Mouse (Mus musculus) monocyte, adult 5-6 weeks (primary cell): Measurements from ENCODE around the gene Mab21l2. TPM values are rescaled to one million over a fixed set of nuclear protein-coding genes. Genes with fewer than 3 reads are reported as not detected.

Experiments
- ATAC-seq: fragments of 153-309, 156-312 bp; replicated peaks from 2 replicates; pipeline ENCODE4 v1.8.0; 2017; ENCODE audit warnings: mild to moderate bottlenecking; ENCODE audit not compliant: low TSS enrichment, insufficient number of reproducible peaks, severe bottlenecking, poor library complexity, low FRiP score
- total RNA-seq: library from RNA; stranded (forward); fragments of 200-1000, 200-491, 200-594 nt; gene quantifications from 3 replicates; pipeline ENCODE4 v1.2.3, GENCODE M21; 2017

Gene Mab21l2
- 0.29 TPM in 1 of 3 replicates, not detected in the others for total RNA-seq

DNA sequence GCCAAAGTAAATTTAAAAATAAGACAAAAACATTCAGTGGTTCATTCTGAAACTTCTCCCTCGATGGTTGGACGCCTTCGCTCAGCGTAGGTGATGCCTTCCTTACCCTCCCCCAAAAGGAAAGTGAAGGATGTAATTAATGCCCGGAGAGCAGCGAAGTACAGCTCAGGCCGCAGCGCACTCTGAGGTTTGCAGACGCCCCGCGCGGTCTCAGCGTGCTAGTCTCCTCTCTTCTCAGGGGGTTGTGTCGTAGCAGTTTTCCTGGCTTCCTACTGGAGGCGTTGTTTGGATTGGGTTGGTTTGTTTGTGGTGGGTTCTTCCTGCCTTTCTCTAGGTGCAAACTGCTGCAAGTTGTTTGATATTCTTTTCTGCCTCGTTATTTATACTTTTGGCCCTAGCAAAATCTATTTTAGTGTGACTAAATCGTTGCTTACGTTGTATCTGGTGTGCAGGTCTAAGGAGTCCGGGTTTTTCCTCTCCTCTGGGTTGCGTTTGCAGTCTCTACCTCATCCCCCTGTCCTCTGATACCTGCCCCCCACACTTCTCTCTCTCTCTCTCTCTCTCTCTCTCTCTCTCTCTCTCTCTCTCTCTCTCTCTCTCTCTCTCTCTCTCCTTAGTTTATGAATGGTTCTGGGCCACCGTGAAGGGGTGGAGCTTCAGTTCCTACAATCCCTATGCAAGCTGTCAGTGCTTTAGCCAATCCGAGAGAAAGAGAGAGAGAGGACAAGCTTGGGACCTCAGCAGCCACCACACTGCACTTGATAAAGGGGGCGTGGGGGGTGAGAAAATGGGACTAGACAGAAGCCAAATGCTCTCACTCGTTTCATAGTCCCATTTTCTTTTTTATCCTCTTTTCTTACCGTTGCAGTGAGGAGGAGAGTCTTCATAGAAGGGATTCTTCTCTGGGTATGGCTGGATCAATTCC, at the start of gene Mab21l2:
Gene Mab21l2 (minus strand): TSS at position 539 of the 925 bp plus-strand sequence.
- no peak for ATAC-seq

DNA sequence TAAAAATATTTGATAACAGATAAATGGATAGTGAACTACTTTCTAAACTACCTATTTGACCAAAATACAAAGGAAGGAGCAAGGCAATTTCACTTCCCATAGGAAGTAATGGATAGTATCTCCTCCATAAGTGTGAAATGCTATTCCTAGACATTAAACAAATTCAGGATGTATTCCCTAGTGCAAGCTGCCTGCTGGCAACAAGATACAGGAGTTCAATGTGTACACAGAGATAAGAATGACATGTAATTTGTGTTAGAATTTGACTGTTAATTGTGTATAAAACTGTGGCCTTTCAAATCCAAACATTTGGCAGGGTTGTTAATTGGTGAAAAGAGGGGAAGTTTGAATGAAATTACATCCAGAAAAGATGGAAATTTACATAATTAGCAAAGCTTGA, 26.9 kb upstream of the Mab21l2 start:
- ATAC-seq, result no peak

DNA sequence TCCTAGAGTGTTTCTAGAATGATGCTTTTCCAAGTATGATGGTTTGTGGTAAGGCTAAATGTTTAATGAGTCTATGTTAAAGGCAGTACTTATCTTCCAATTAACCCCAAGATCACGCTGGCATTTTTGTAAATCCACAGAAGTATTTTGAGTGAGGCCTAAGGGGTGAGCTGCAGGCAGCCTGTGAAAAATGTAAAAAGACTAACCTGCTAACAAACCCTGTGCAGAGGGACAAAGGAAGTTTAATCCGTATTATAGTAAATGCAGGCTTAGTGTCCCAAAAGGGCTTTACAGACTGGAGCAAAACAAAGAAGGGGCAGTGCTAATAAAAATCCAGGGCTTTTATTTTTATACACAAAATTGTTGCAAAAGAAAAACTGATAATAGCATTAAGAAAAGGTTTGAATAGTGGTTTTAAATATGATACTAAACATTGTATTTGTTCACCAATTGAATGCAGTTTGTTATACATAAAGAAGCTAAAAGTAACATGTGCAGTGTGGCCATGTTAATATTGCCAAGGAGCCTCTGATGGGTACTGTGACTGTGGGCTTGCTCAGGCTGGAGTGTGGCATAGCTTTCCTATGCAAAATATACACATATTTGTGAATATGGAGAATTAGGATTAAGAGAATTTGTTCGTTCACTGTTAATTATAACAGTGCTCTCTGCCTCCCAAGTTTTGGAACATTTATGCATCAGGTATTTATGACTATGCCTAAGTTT, 24.3 kb upstream of the Mab21l2 start:
- no peak for ATAC-seq

DNA sequence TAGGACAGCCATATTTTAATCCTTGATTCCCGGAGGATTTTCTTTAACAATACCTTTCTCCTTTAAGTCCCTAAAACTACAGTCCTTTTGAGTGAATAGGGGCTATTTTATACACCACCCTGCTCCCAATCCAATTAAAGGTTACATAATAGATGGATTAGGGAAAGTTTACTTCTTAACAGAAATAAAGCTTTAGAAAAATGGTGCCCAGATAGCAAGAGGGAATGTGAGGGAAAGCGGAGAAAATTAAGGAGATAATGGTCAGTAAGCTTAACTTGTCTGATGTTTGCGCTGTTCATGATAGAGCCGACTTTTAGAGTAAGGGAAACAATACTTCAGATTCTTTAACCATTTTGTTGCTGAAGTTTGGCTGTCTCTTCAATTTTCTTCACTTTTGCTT, 23.1 kb upstream of the Mab21l2 start:
- no peak for ATAC-seq

DNA sequence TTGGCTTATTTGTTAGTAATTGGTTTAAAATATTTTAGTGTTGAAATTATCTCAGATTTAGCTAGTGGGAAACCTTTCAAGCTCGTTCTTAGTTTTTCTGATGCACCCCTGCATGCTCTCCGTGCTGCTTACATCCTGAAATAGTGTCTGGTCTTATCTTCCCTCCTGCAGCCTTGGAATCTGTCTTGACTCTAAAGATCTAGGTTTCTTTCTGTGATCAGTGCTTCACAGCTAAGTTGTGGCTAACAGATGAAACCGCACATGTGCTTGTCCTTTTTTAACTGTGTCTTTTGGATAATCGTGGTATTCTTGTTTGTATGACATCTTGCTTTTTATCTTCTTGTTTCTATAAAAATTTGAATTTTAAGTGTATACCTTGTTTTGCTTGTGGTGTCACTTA, 18.9 kb upstream of the Mab21l2 start:
- no peak for ATAC-seq

DNA sequence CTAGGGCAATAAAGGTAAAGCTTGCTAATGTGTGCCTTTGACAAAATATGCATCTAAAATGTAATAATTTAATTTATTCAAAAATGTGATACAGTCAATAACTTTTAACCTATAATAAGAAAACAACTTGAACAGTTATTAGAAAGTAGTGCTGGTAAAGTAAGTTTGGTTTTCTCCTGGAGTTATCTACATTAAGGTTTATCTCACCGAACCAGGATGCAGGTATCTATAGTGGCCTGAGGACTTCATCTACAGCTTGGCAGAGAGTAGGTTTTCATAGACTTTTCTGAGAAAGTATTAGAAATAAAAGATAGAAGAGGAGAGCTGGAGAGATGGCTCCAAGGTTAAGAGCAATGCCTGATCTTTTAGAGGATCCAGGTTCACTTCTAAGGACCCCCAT, 13.0 kb upstream of the Mab21l2 start:
- no peak for ATAC-seq

DNA sequence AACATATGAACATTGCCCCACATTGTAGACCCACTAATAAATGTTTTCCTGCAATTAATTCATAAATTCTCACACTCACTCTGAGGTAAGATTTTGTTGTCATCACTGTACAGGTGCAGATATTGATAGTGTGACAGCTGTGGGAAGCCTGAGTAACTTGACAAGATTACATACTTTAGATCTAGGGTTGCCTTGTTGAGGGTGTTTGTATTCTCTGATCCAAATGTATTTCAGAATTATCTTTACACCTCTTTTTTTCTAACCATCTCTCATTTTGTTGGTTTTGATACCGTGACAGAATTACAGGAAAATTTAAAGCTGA, 12.6 kb upstream of the Mab21l2 start:
- ATAC-seq, result no peak

DNA sequence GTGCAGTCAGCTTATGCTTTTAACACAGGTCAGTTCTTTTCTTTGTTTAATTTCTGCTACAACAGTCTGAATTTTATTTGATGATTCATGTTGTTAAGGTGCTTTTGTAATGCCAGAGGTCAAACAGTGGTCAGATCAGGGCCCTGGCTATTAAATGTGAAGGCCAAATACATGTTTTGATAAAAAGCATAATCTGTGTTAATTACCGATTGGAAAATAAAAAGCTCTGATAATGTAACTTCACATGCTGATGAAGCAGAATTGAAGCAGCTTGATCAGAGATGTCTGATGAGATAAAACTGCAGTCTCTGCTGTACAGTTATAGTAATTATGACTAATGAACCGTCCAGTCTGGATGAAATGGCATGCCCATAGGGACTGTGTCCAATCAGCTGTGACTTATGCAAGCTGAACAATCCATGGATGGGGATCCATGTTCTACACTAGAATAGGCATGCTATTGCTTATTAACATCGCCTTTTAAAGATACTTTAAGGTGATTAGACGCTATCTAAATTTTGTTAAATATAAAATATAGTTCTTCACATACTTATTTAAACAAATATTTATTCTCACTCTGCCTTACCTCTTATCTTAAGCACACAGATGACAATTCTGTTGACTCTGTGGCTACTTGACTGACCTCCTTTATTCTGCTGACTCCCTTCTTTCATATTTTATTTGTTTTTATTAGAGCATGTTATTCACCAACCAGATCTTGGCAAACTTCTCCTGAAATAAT, 12.0 kb upstream of the Mab21l2 start:
- ATAC-seq, result no peak

DNA sequence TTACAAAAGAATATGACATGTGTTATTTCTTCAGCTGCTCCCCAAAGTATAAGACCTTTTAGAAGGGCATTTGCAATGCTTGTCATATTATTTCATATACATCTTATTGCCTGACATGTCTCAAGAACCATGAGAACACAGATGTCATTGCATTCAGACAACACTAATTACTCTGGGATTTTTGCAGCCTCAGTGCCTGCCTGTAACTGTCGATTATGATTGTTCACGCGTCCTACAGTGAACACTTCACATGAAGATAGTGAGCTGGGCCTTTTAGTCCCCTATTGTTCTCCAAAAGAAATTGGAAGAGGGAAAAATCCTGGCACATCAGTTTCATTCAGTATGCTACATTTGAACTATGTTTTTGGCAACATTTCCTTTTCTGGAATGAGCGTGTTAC, 11.2 kb upstream of the Mab21l2 start:
- no peak for ATAC-seq

DNA sequence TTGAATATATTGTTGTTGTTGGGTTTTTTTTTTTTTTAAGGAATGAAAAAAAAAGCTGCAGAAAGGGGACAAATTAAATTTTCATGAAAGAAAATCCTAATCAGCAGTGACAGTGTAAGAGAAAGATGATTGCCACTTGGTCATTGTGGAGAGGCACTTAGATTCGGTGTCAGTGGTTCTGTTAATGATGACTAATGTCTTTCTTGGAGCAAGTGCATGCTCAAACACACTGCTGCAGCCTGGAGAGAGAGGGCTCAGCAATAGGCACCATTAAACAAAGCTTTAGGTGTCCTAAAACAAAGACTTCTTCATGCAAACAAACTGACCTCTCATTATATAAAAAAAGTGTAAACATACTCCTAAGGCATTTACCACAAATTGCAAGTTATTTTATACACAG, 10.5 kb upstream of the Mab21l2 start:
- ATAC-seq, result no peak

DNA sequence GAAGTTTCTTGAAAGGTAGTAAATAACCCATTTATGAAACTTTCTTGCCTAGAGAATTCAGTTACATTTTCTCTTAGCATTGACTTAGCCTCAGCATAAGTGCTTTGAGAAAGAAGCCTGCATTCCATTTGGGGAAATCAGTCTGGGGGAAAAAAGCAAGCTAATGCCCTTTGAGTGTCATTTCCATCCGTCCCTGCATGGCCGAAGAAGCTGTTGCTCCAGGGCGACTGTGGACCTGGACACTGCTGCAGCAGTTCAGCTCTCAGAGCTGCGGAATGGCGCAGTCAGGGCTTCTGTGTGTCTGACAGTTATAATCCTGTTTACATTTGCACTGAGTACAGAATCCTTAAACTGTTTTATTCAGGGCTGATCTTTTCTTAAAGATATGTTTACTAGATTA, 3.7 kb upstream of the Mab21l2 start:
- no peak for ATAC-seq

DNA sequence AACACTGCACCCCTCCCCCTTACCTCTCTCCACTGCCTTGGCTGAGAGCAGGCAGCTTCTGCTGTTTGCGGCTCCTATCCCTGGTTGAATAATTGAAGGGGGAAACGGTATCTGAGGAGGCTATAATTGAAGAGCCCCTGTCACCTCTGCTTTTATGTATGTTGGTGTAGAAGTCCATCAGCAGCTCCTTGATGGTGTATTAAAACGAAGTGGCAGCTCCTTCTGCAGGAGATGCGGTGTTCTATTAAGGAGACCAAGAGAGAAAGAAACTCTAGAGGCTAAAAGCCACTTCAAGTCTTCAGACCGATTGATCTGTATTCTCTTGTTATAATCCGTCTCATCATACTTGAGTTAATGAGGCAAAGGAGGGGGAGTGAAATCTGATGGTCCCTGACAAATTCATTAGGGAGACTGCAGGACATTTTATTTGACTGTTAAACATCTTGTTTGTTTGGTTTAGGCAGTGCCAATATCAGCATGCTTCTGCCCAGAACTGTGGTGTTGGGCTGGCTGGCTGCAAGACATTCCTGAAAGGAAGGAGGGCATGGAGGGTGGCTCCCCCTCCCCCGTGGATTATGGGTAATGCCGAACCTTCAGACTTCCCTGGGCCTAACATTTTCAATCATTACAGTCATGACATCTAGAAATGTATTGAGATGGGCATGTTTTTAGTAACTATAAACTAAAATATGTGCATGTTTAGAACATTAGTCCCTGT, 2.7 kb upstream of the Mab21l2 start:
- ATAC-seq, result no peak

DNA sequence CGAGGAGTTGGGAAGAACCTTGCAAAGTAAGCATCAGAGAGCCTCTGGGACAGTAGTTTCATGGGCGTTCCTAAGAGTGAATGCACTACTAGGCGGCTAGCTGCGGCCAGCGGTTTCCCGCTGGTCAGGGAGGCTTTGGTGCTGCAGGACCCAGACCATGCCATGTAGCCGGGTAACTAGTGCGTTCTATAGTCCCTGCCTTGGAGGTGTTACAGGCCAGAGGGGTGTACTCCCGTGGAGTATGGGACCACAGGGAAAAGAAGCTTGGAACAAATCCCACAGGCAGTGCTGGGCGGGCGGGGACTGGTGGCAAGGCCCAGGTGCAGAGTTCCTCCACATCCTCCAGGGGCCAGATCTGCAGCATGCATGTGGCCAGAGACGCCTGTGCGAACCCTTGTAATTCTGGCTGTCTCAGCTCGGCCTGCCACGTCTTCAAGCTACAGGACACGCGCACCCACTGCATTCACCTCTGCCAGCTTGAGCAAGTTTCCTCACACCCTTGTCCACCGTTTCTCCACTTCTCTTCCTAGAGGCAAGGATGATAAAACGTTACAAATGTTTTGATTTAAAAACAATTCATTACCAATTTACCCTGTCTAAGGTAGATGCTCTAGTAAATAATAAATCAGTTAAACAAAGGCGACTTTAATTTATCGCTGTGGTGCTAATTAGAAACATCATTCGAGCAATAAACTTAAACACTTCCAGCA, 2.0 kb upstream of the Mab21l2 start:
- no peak for ATAC-seq

DNA sequence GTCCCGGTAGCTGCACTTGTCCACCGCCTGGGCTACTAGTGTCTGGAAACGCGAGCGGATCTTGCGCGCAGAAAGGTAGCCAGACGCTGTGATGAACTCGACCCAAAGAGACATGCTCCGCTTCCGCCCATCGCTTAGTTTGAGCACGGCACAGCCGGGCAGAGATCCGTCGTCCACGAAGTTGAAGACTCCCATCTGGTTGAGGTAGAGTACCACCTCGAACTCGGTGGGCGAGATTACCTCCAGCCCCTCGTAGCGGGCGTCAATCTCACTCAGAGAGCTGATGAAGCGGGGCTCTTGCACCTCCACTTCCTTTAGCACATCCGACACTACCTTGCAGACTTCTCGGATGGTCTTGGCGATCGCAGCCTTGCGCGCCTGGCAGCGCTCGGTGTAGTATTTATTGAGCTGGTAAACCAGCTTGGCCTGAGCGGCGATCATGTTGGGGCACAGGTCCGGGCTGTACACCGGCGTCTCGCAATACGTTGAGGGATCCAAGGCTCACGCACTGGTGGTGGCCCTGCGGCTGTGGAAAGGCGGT, 1.1 kb downstream of the Mab21l2 start:
- 0 out of 2 replicates have a peak, but pooled peaks have one; percentile 9 for ATAC-seq

DNA sequence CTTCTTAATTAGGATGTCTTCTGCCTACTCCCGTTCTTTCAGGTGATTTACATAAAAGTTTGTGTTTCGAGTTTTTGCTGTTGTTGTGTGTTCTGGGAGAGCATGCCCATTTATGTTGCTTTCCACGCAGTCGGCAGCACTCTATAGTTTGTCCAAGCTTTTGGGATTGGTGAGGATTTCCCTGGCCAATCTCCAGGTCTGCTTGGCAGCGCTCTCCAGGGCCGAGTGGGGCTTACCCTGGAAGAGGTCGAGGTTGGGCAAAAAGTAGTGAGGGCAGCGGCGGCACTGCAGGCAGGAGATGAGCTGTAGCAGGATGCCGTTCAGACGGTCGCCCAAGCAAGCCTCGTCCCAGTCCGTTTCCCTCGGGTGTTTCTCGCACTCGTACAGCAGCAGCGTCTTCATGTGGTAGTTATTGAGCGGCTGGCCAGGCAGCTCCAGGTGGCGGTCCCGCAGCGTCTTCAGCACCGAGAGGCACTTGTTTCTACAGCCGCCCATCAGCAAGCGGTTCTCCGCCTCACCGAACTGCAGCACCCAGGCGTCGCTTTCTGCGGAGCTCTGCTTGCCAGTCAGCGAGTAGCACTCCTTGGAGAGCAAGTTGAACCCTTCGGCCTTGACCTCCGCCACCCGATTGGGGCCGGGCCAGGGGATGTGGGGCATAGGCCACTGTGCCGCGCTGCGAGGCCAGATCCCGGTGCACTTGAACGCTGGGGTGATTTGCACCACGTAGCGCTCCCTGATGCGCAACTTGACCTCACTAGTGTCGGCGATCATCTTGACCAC, 1.8 kb downstream of the Mab21l2 start:
- ATAC-seq, result peak; percentile 43; the same call in 1 of the 2 replicates

DNA sequence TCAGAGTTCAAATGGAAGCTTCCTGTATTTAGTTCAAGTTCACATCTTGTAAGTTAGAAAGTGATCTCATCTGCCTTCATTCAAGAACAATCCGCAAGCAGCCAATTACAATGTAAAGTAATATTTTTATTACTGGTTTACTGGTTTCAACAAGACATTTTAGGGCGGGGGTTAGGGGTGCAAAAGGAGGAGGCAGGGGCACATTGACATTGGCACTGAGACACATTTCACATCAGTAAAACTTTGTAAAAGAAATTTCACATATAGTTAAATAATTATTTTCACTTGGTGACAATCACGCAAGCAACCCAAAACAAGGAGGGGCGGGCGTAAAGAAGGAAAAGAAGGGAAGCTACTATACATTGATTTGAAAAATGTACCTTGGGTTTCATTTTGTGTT, 2.5 kb downstream of the Mab21l2 start:
- no peak for ATAC-seq

DNA sequence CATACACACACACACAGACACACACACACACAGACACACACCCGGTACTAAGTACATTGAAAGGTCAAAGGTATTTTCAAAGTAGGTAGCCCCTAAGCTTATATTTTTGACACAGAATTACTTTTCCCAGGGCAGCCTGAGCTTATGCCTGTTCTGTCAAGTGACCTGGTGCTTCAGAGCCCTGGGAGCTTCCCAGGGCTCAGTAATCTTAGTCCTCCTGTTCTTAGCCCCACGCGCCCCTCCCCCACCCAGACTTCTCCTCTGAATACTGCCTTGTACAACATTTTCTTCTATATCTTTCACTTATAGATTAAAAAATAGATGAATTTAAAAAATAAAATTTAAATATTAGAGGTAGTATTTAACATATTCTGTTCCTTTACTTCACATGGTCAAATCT, 3.6 kb downstream of the Mab21l2 start:
- ATAC-seq, result no peak
